Mouse (Mus musculus): ENCODE results near the gene Atp8b4. TPM values are rescaled to one million over a fixed set of nuclear protein-coding genes. Genes with fewer than 3 reads are reported as not detected.

The Atp8b4 gene
- polyA plus RNA-seq, 1 experiment, result not detected

DNA sequence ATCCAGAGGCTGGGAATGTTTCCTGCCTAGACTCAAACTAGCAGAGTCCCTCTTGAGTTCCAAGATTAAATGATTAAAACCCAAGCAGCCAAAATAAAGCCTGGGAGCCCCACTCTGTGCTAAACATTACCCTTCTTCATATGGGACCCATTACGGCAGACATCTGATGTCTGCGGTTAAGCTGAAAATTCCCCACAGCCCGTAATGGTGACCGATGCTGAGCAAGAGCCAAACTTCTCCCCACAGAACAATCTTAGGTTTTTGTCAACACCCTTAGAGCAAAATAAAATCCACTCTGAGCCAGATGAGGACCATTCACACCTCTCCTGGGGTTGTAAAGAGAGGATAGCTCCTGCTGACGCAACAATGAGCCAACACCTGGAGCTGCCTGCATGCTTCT, 120.2 kb downstream of the Atp8b4 start:
- no peaks in the 10 kb centered on the region for H3K27me3 ChIP-seq (ENCODE audit: control insufficient read depth, insufficient read depth, low read length, poor library complexity, severe bottlenecking)

DNA sequence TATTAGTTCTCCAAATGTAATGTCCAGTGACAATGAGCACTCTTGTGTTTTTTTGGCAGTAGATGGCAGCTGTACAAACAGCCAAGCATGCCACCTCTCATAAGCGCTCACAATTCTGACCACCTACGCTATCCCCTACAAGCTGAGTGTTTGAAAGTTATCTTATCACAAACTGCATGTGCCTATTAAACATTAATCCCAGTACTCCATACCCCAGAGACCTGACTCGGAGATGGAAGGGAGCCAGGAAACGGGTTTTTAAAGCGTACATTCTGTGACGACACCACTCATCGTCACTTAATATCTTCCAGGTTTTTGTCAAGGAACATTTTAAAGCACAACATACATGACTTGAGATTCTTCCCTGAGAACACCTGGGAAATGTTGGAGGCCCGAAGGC, 128.8 kb downstream of the Atp8b4 start:
- H3K9ac ChIP-seq (ENCODE audit: low read depth, poor library complexity, severe bottlenecking), result no peak overlapping the region
- H3K36me3 ChIP-seq (ENCODE audit: control insufficient read depth, insufficient read depth, low read length, poor library complexity, severe bottlenecking), result no peaks in the 10 kb centered on the region
- H3K9me3 ChIP-seq (replicated peaks; ENCODE audit: control insufficient read depth, insufficient read depth, low read length, poor library complexity, severe bottlenecking), result no peaks in the 10 kb centered on the region
- H3K27me3 ChIP-seq (ENCODE audit: control insufficient read depth, insufficient read depth, low read length, poor library complexity, severe bottlenecking), result no peaks in the 10 kb centered on the region
- no peak overlapping the region for H3K27ac ChIP-seq (ENCODE audit: insufficient read depth, low read length)
- no peak for TF ChIP-seq CTCF (IDR thresholded peaks at IDR 0.05; ENCODE audit: low read depth, low read length)
- H3K4me3 ChIP-seq (ENCODE audit: low read depth, low read length), result no peak overlapping the region
- H3K4me1 ChIP-seq (ENCODE audit: control insufficient read depth, insufficient read depth, low read length), result no peaks in the 10 kb centered on the region

More for the DNA sequence above, 120.2 kb downstream of the Atp8b4 start:
- H3K9me3 ChIP-seq (replicated peaks; ENCODE audit: control insufficient read depth, insufficient read depth, low read length, poor library complexity, severe bottlenecking), result no peaks in the 10 kb centered on the region
- H3K4me1 ChIP-seq (ENCODE audit: control insufficient read depth, insufficient read depth, low read length), result no peaks in the 10 kb centered on the region
- H3K36me3 ChIP-seq (ENCODE audit: control insufficient read depth, insufficient read depth, low read length, poor library complexity, severe bottlenecking), result no peaks in the 10 kb centered on the region
- no peak overlapping the region for H3K9ac ChIP-seq (ENCODE audit: low read depth, poor library complexity, severe bottlenecking)
- no peak for TF ChIP-seq EP300 (IDR thresholded peaks at IDR 0.05; ENCODE audit: insufficient read depth, low read depth, low read length)
- no peak for TF ChIP-seq POLR2A (IDR thresholded peaks at IDR 0.05; ENCODE audit: insufficient read depth, low read length)
- TF ChIP-seq CTCF (IDR thresholded peaks at IDR 0.05; ENCODE audit: low read depth, low read length), result no peak
- H3K4me3 ChIP-seq (ENCODE audit: low read depth, low read length), result no peak overlapping the region
- H3K27ac ChIP-seq (ENCODE audit: insufficient read depth, low read length), result no peak overlapping the region

GRCm38 (mm10) chr2:126369815-126370214, 130.7 kb downstream of the Atp8b4 start:
- Histone ChIP-seq H3K27ac (ENCODE audit: insufficient read depth, low read length) (no peak overlapping the region), H3K36me3 (ENCODE audit: control insufficient read depth, insufficient read depth, low read length, poor library complexity, severe bottlenecking) (no peaks in the 10 kb centered on the region), H3K4me1 (ENCODE audit: control insufficient read depth, insufficient read depth, low read length) (no peaks in the 10 kb centered on the region), H3K9ac (ENCODE audit: low read depth, poor library complexity, severe bottlenecking) (no peak overlapping the region), H3K4me3 (ENCODE audit: low read depth, low read length) (no peak overlapping the region), H3K9me3 (replicated peaks; ENCODE audit: control insufficient read depth, insufficient read depth, low read length, poor library complexity, severe bottlenecking) (no peaks in the 10 kb centered on the region), H3K27me3 (ENCODE audit: control insufficient read depth, insufficient read depth, low read length, poor library complexity, severe bottlenecking) (no peaks in the 10 kb centered on the region)
- no peak for TF ChIP-seq EP300 (IDR thresholded peaks at IDR 0.05; ENCODE audit: insufficient read depth, low read depth, low read length)

DNA sequence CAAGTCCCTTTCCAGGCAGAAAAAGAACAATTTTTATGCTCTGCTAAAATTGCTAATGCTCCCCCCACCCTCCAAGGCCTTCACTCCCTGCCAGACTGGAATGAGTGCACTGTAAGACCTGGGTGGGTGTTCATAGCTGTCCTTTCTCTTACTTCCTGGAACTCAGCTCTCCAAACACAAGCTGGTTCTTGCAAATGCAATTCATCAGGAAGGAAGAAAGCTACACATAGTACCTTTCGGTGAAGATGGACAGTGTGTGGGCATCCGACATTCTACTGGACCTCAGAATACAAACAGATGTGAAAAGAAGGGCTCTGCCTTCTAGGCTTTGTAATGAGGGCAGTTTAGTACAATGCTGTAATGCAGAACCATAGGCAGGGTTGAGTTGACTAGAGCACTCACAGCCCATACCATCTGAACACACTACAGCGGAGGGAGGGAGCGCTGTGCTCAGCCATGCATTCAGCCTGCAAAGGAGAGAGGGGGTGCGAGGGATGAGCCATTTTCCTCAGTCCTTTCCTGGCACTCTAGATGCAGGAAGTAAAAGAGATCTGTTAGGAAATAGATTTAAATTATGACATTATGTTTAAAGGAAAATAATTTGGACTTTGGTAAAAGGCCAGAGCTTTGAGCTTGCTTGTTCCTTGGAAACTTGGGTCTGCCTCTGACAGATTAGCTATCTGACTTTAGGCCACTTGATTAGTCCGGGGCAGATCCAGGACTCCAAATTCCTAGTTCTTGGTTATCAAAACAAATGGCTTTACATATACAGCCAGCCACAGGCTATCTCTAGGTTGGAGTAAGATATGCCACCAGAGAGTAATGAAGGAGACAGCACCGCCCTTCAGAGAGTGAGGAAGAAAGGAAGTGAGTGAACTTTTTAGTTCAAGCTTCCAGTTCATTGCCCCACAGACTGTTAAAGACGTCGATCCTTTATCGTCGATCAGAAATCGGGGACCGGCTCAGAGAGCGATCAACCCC, 136.4 kb downstream of the Atp8b4 start:
- H3K27me3 ChIP-seq (ENCODE audit: control insufficient read depth, insufficient read depth, low read length, poor library complexity, severe bottlenecking), result no peaks in the 10 kb centered on the region
- TF ChIP-seq CTCF (IDR thresholded peaks at IDR 0.05; ENCODE audit: low read depth, low read length), result no peak
- TF ChIP-seq POLR2A (IDR thresholded peaks at IDR 0.05; ENCODE audit: insufficient read depth, low read length), result no peak
- no peak for TF ChIP-seq EP300 (IDR thresholded peaks at IDR 0.05; ENCODE audit: insufficient read depth, low read depth, low read length)
- no peak overlapping the region for H3K4me3 ChIP-seq (ENCODE audit: low read depth, low read length)
- H3K9ac ChIP-seq (ENCODE audit: low read depth, poor library complexity, severe bottlenecking), result no peak overlapping the region
- no peaks in the 10 kb centered on the region for H3K9me3 ChIP-seq (replicated peaks; ENCODE audit: control insufficient read depth, insufficient read depth, low read length, poor library complexity, severe bottlenecking)
- no peak overlapping the region for H3K27ac ChIP-seq (ENCODE audit: insufficient read depth, low read length)
- no peaks in the 10 kb centered on the region for H3K4me1 ChIP-seq (ENCODE audit: control insufficient read depth, insufficient read depth, low read length)
- H3K36me3 ChIP-seq (ENCODE audit: control insufficient read depth, insufficient read depth, low read length, poor library complexity, severe bottlenecking), result no peaks in the 10 kb centered on the region

DNA sequence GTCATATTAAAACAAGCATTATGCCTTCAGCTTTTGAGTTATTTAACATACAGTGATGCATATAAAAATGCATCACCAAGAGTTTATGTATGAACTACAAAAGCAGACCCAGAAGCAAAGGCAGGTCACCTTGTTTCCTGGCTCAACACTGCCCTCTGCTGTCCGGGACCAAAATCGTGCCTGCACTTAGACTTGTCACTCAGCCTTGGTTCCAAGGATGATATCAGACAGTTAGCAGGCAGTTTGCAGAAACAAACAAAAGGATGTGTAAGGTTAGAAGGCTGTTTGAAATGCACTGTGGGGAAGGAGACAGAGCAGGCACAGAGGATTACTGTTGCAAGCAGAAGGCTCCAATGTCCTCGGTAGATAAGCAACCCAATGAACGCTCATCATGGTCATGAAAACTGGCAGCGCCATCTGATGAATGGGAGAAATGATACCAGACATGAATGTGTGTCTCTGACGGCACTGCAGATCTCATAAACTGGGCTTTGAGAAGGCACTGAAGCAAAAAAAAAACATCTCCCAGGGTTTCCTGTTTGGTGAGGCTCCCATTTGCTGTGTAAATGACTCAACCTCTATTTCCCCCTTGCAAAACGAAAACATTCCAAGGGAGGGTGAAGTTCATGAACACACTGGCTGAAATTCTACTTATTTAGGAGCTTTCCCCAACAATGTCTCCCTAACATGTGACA, 137.3 kb downstream of the Atp8b4 start:
- no peaks in the 10 kb centered on the region for H3K27me3 ChIP-seq (ENCODE audit: control insufficient read depth, insufficient read depth, low read length, poor library complexity, severe bottlenecking)
- H3K9ac ChIP-seq (ENCODE audit: low read depth, poor library complexity, severe bottlenecking), result no peak overlapping the region
- no peaks in the 10 kb centered on the region for H3K36me3 ChIP-seq (ENCODE audit: control insufficient read depth, insufficient read depth, low read length, poor library complexity, severe bottlenecking)
- no peak overlapping the region for H3K4me3 ChIP-seq (ENCODE audit: low read depth, low read length)
- no peaks in the 10 kb centered on the region for H3K9me3 ChIP-seq (replicated peaks; ENCODE audit: control insufficient read depth, insufficient read depth, low read length, poor library complexity, severe bottlenecking)
- no peak overlapping the region for H3K27ac ChIP-seq (ENCODE audit: insufficient read depth, low read length)
- H3K4me1 ChIP-seq (ENCODE audit: control insufficient read depth, insufficient read depth, low read length), result no peaks in the 10 kb centered on the region
- TF ChIP-seq CTCF (IDR thresholded peaks at IDR 0.05; ENCODE audit: low read depth, low read length), result peak; percentile 89
- TF ChIP-seq EP300 (IDR thresholded peaks at IDR 0.05; ENCODE audit: insufficient read depth, low read depth, low read length), result no peak

All from ES-Bruce4 (cell line).